Mouse (Mus musculus): ENCODE measurements at regions not wholly inside any gene's neighbourhood (a gene's known extent, or its start where the extent isn't known, plus 50 kb on each side); places are given as distances from the start of the nearest gene placed in this dataset.

GRCm38 (mm10) chr3:10523359-10523758 is 187.9 kb upstream of the Gm38303 start:
- no peak for DNase-seq (ENCODE audit: low spot score in 2 of 2)

- no peak for DNase-seq (ENCODE audit: low spot score in 2 of 2)
Observed at GRCm38 (mm10) chr3:10512186-10512585, 176.7 kb upstream of the Gm38303 start.

GRCm38 (mm10) chr3:10511376-10511775 is 175.9 kb upstream of the Gm38303 start:
- DNase-seq (ENCODE audit: low spot score in 2 of 2): peak; percentile 5 to 23
